Mouse (Mus musculus) liver, adult 2 months (tissue): Measurements from ENCODE around the gene Amhr2.

Experiments
- CTCF ChIP-seq: fragments of 200-500 bp; IDR thresholded peaks from 2 replicates; pipeline ENCODE4 v1.5.1; 2011; ENCODE audit warnings: low read depth, low read length, control low read depth
- POLR2A ChIP-seq: fragments of 200-500 bp; IDR thresholded peaks from 2 replicates; pipeline ENCODE4 v1.6.1; 2011; ENCODE audit warnings: low read length, control low read depth; ENCODE audit not compliant: insufficient read depth; ENCODE audit errors: extremely low read depth

GRCm38 (mm10) chr15:102424657-102425056 lies 20.5 kb upstream of the Amhr2 start:
- TF ChIP-seq CTCF: no peak
- TF ChIP-seq POLR2A: no peak
